Mouse (Mus musculus) liver, postnatal 0 days (tissue): ENCODE results near the gene Dock10. TPM values are rescaled to one million over a fixed set of nuclear protein-coding genes. Genes with fewer than 3 reads are reported as not detected.

Experiments used
- ATAC-seq: fragments of 200-750 bp; cut with Nextera tagmentation; 2 replicates; pipeline ENCODE4 v1.8.0; 2017; ENCODE audit warnings: mild to moderate bottlenecking, moderate library complexity
- DNase-seq: peaks from one replicate; pipeline ENCODE4 v3.0.0-alpha.2; 2016
- H3K27ac ChIP-seq: fragments of 300-500 bp; sonication (generic); 2 replicates; pipeline ENCODE4 v1.5.1; 2014; ENCODE audit warnings: antibody characterized with exemption, moderate library complexity, mild to moderate bottlenecking, low read depth
- H3K27me3 ChIP-seq: fragments of 300-500 bp; sonication (generic); 2 replicates; pipeline ENCODE4 v1.6.1; 2014; ENCODE audit warnings: low read length, control low read depth, mixed read lengths; ENCODE audit not compliant: insufficient read depth
- H3K36me3 ChIP-seq: fragments of 300-500 bp; sonication (generic); replicated peaks from 2 replicates; pipeline ENCODE4 v1.6.1; 2014; ENCODE audit warnings: mild to moderate bottlenecking, control low read depth, low read length, moderate library complexity, mixed read lengths; ENCODE audit not compliant: insufficient read depth
- H3K4me1 ChIP-seq: fragments of 300-500 bp; sonication (generic); 2 replicates; pipeline ENCODE4 v1.6.1; 2014; ENCODE audit warnings: antibody characterized with exemption, mild to moderate bottlenecking, control low read depth; ENCODE audit not compliant: insufficient read depth
- H3K4me2 ChIP-seq: fragments of 300-500 bp; sonication (generic); 2 replicates; pipeline ENCODE4 v1.6.1; 2014; ENCODE audit warnings: low read depth, mild to moderate bottlenecking, low read length, moderate library complexity, mixed read lengths
- H3K4me3 ChIP-seq: fragments of 300-500 bp; sonication (generic); 2 replicates; pipeline ENCODE4 v1.5.1; 2014; ENCODE audit warnings: low read depth, low read length
- H3K9ac ChIP-seq: fragments of 300-500 bp; sonication (generic); replicated peaks from 2 replicates; pipeline ENCODE4 v1.6.1; 2014; ENCODE audit warnings: mild to moderate bottlenecking, moderate library complexity
- H3K9me3 ChIP-seq: fragments of 300-500 bp; sonication (generic); 2 replicates; pipeline ENCODE4 v1.6.1; 2016; ENCODE audit warnings: mild to moderate bottlenecking, control low read depth, low read length, mixed read lengths
- CTCF ChIP-seq: sonication (generic); IDR thresholded peaks from 2 replicates; pipeline ENCODE4 v1.5.1; 2016; ENCODE audit warnings: antibody characterized with exemption, low read depth
- EP300 ChIP-seq: IDR thresholded peaks from 2 replicates; pipeline ENCODE4 v1.6.1; 2016; ENCODE audit warnings: antibody characterized with exemption, low read depth, mild to moderate bottlenecking
- WGBS: fragments of 180-500 bp; shearing (Covaris S2); extraction: QIAGEN DNeasy Blood & Tissue Kit; methylation state at CpG from one replicate; pipeline ENCODE4 v1.1.7; 2014; ENCODE audit not compliant: insufficient replicate concordance; 5-methylcytosine and 5-hydroxymethylcytosine counted together
- polyA plus RNA-seq: library from polyadenylated mRNA; unstranded; fragments of >200 nt; fragmentation: Nextera tagmentation; extraction: Ambion mirVana; gene quantifications from 2 replicates; pipeline ENCODE4 v1.2.1, GENCODE M21; 2015

Dock10 gene
- polyA plus RNA-seq: 2.5 and 3.3 TPM in 2 replicates

GRCm38 (mm10) chr1:80757977-80758797 is at the start of gene Dock10:
Dock10 (minus strand) TSS chr1:80758527.
- Histone ChIP-seq H3K9ac (peak within 1 kb of the TSS; percentile 65), H3K36me3 (no peaks in the 10 kb centered on the region), H3K9me3 (no peaks in the 10 kb centered on the region), H3K4me1 (0 out of 2 replicates have a peak, but pooled peaks cover 2% of the 10 kb centered on the region), H3K4me2 (peak within 1 kb of the TSS; percentile 82), H3K27ac (peak within 1 kb of the TSS; percentile 48), H3K4me3 (peak within 1 kb of the TSS; percentile 64), H3K27me3 (peaks cover 10% of the 10 kb centered on the region; the same call in 1 of the 2 replicates)
- 2% methylated on average over 64 of the region's 82 CpGs for WGBS
- ATAC-seq (peak; percentile 55), DNase-seq (peak; percentile 56)
- TF ChIP-seq EP300 (no peak), CTCF (no peak)

GRCm38 (mm10) chr1:80806835-80807398 is 48.6 kb upstream of the Dock10 start:
- DNase-seq (no peak), ATAC-seq (no peak)
- Histone ChIP-seq H3K9ac (no peak overlapping the region), H3K9me3 (no peaks in the 10 kb centered on the region), H3K4me3 (no peak overlapping the region), H3K27me3 (no peaks in the 10 kb centered on the region), H3K4me1 (no peaks in the 10 kb centered on the region), H3K36me3 (no peaks in the 10 kb centered on the region), H3K4me2 (no peak overlapping the region), H3K27ac (no peak overlapping the region)
- no peak for TF ChIP-seq CTCF
- 67% methylated on average over 3 of the region's 3 CpGs for WGBS

- TF ChIP-seq CTCF (no peak), EP300 (no peak)
- no peak overlapping the region for H3K4me2 ChIP-seq
- 80% methylated on average over 3 of the region's 3 CpGs for WGBS
- no peak overlapping the region for H3K9ac ChIP-seq
- DNase-seq (no peak), ATAC-seq (no peak)
- no peaks in the 10 kb centered on the region for H3K9me3 ChIP-seq
- H3K4me1 ChIP-seq: no peaks in the 10 kb centered on the region
- no peak overlapping the region for H3K27ac ChIP-seq
- no peaks in the 10 kb centered on the region for H3K36me3 ChIP-seq
- no peaks in the 10 kb centered on the region for H3K27me3 ChIP-seq
- no peak overlapping the region for H3K4me3 ChIP-seq
These were observed 43.7 kb upstream of the Dock10 start for GRCm38 (mm10) chr1:80802023-80802422.

GRCm38 (mm10) chr1:80785066-80785779 is 26.9 kb upstream of the Dock10 start:
- Histone ChIP-seq H3K4me2 (no peak overlapping the region), H3K27ac (no peak overlapping the region), H3K27me3 (no peaks in the 10 kb centered on the region), H3K4me1 (no peaks in the 10 kb centered on the region), H3K9ac (no peak overlapping the region), H3K9me3 (no peaks in the 10 kb centered on the region), H3K4me3 (no peak overlapping the region), H3K36me3 (no peaks in the 10 kb centered on the region)
- ATAC-seq (no peak), DNase-seq (no peak)
- whole genome bisulfite sequencing: 54% methylated on average over 2 of the region's 2 CpGs
- TF ChIP-seq EP300 (no peak), CTCF (no peak)

GRCm38 (mm10) chr1:80784155-80784554 is 25.8 kb upstream of the Dock10 start:
- no peak overlapping the region for H3K9ac ChIP-seq
- no peak for DNase-seq
- no peak for TF ChIP-seq CTCF
- no peak for TF ChIP-seq EP300
- H3K4me1 ChIP-seq: no peaks in the 10 kb centered on the region
- no peaks in the 10 kb centered on the region for H3K9me3 ChIP-seq
- no peak overlapping the region for H3K4me2 ChIP-seq
- no peak overlapping the region for H3K27ac ChIP-seq
- no peaks in the 10 kb centered on the region for H3K36me3 ChIP-seq
- 71% methylated on average over 3 of the region's 3 CpGs for WGBS
- no peak overlapping the region for H3K4me3 ChIP-seq
- no peaks in the 10 kb centered on the region for H3K27me3 ChIP-seq
- ATAC-seq: no peak

- ATAC-seq: no peak
- Histone ChIP-seq H3K36me3 (no peaks in the 10 kb centered on the region), H3K4me3 (no peak overlapping the region), H3K27me3 (no peaks in the 10 kb centered on the region), H3K27ac (no peak overlapping the region), H3K9ac (no peak overlapping the region), H3K4me1 (no peaks in the 10 kb centered on the region), H3K9me3 (no peaks in the 10 kb centered on the region), H3K4me2 (no peak overlapping the region)
- no peak for TF ChIP-seq EP300
- no peak for TF ChIP-seq CTCF
- 37% methylated on average over 2 of the region's 2 CpGs for WGBS
- no peak for DNase-seq
These were observed 7.2 kb upstream of the Dock10 start for GRCm38 (mm10) chr1:80765504-80765903.
